Mouse (Mus musculus) kidney, adult 2 months (tissue): ENCODE measurements around the gene Gm13289. TPM values are rescaled to one million over a fixed set of nuclear protein-coding genes. Genes with fewer than 3 reads are reported as not detected.
"Not testable (repeated sequence)": the region's sequence is repeated elsewhere in the genome, so short reads cannot be mapped to it uniquely, and the experiment has no call there.

Experiments used
- DNase-seq: peaks from one replicate; pipeline ENCODE4 v3.0.0; 2021
- H3K27ac ChIP-seq: fragments of 200-500 bp; 2 replicates; pipeline ENCODE4 v1.5.1; 2012; ENCODE audit warnings: low read depth, low read length, control low read depth, inconsistent platforms; ENCODE audit not compliant: insufficient read depth
- H3K27me3 ChIP-seq: fragments of 200-500 bp; replicated peaks from 2 replicates; pipeline ENCODE4 v1.6.1; 2012; ENCODE audit warnings: mild to moderate bottlenecking, moderate library complexity, low read length, inconsistent platforms; ENCODE audit not compliant: control insufficient read depth, insufficient read depth
- H3K36me3 ChIP-seq: fragments of 200-500 bp; 2 replicates; pipeline ENCODE4 v1.6.1; 2012; ENCODE audit warnings: mild to moderate bottlenecking, moderate library complexity, low read length, inconsistent platforms; ENCODE audit not compliant: control insufficient read depth, insufficient read depth
- H3K4me1 ChIP-seq: fragments of 200-500 bp; 2 replicates; pipeline ENCODE4 v1.6.1; 2011; ENCODE audit warnings: low read length; ENCODE audit not compliant: control insufficient read depth, insufficient read depth
- H3K4me3 ChIP-seq: fragments of 200-500 bp; 2 replicates; pipeline ENCODE4 v1.5.1; 2011; ENCODE audit warnings: mild to moderate bottlenecking, low read depth, low read length, control low read depth; ENCODE audit not compliant: insufficient read depth
- CTCF ChIP-seq: fragments of 200-500 bp; conservative IDR thresholded peaks from 2 replicates; pipeline ENCODE4 v1.5.1; 2011; ENCODE audit warnings: low read depth, mild to moderate bottlenecking, control low read depth, low read length, moderate library complexity, mixed read lengths; ENCODE audit not compliant: insufficient read depth, insufficient read length
- POLR2A ChIP-seq: fragments of 200-500 bp; IDR thresholded peaks from one replicate; pipeline ENCODE4 v1.6.1; 2011; ENCODE audit warnings: low read depth, low read length, control low read depth
- WGBS: fragments of 180-500 bp; shearing (Covaris S2); methylation state at CpG from one replicate; pipeline ENCODE4 v1.1.7; 2018; 5-methylcytosine and 5-hydroxymethylcytosine counted together
- polyA plus RNA-seq: library from polyadenylated mRNA; depleted of rRNA; stranded (reverse); fragments of >200 nt; gene quantifications from 2 replicates; pipeline ENCODE4 v1.2.3, GENCODE M21; 2012; rRNA removed

Gm13289 gene
- not detected in 2 replicates for polyA plus RNA-seq

- no CpG with 5 or more reads among the region's 29 CpGs for WGBS
- not testable (repeated sequence) for H3K27me3 ChIP-seq, DNase-seq, H3K4me1 ChIP-seq, H3K36me3 ChIP-seq, H3K27ac ChIP-seq, H3K4me3 ChIP-seq
Observed at GRCm38 (mm10) chr4:88776622-88777021, at the start of gene Gm13289. Gm13289 (plus strand) TSS chr4:88776922.

DNA sequence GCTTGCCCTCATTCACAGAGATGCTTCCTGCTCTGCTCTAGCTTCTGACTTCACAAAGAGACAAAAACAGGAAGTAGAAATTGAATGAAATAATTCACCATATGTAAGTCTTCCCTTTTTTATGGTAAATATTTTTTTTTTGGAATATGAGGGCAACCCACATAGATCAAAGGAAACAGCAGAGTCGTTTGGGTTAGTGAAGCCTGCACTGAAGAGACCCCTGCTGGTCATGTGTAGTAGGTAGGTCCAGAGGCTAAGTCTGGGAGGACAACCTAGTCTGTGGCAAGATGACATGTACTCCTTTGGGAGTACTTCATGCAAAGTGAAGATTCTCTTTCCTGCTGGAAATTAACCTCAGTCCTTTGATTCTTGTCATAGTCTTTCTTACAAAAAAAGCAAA is 49.4 kb upstream of the Gm13289 start:
- DNase-seq = peak; percentile 68
- H3K4me1 ChIP-seq = 0 out of 2 replicates have a peak, but pooled peaks cover 3% of the 10 kb centered on the region
- no peak overlapping the region for H3K27ac ChIP-seq
- no peaks in the 10 kb centered on the region for H3K27me3 ChIP-seq
- TF ChIP-seq POLR2A (no peak), CTCF (peak; percentile 78)
- H3K36me3 ChIP-seq = no peaks in the 10 kb centered on the region
- 0% methylated on average over 1 of the region's 1 CpGs for WGBS
- H3K4me3 ChIP-seq = no peak overlapping the region

DNA sequence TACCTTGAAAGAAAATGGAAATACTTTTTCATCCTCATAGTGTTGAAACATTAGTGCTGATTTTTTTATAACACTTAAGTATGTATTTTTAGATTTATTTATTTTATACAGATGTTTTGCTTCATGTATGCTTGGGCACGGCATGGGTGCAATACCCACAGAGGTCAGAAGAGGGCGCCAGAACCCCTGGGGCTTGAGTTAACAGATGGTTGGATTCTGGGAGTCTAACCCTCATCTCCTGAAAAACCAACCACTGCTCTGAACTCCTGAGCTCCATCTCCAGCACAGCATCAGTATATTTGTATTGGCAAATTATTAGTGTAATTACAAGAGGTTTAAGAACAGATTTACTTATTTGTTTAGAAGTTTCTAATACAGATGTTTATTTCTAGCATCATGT is 38.2 kb upstream of the Gm13289 start:
- Histone ChIP-seq H3K4me1 (no peaks in the 10 kb centered on the region), H3K4me3 (no peak overlapping the region), H3K36me3 (no peaks in the 10 kb centered on the region), H3K27me3 (no peaks in the 10 kb centered on the region), H3K27ac (no peak overlapping the region)
- TF ChIP-seq CTCF (peak; percentile 90), POLR2A (no peak)
- DNase-seq = peak; percentile 74
- WGBS = 0% methylated on average over 2 of the region's 2 CpGs

DNA sequence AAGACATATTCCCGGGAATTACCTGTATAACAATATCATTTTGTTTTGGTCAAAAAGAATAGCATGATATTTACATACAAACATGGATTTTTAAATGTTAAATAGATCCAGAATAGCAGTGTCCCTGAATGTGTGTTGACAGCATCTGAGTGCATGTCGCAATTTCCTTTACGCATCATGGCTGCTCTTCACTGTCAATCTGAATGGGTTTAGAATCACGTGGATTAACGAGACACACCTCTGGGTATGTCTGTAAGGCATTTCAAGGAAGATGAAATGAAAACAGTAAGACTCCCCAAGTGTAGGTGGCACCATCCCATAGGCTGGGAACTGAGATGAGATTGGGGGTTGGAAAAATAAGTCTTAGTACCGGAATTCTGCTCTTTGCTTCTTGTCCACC is 37.7 kb upstream of the Gm13289 start:
- H3K27ac ChIP-seq = no peak overlapping the region
- H3K27me3 ChIP-seq = no peaks in the 10 kb centered on the region
- H3K4me3 ChIP-seq = no peak overlapping the region
- no peaks in the 10 kb centered on the region for H3K36me3 ChIP-seq
- no peak for DNase-seq
- WGBS = 90% methylated on average over 6 of the region's 6 CpGs
- H3K4me1 ChIP-seq = no peaks in the 10 kb centered on the region
- no peak for TF ChIP-seq CTCF
- TF ChIP-seq POLR2A = no peak

DNA sequence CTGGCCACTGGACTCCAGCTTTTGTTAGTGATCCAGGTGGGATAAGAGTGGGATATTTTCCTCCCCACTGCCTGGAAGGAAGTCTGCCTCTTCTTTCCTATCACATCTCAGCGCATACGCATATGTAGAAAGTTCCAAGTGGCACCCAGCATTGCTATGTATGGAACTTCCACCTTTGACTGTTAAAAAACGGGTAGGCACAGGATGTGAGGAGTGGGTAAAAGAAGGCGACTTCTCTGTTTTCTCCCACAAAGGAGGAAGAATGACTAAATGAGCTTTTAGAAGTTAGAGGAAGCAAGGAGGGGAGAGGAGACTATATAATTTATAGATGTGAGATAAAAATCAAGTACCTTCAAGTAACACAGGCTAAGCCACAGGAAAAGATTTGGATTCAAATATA is 35.3 kb upstream of the Gm13289 start:
- H3K27ac ChIP-seq = no peak overlapping the region
- no peaks in the 10 kb centered on the region for H3K36me3 ChIP-seq
- TF ChIP-seq POLR2A = no peak
- TF ChIP-seq CTCF = no peak
- no peak for DNase-seq
- H3K27me3 ChIP-seq = no peaks in the 10 kb centered on the region
- H3K4me1 ChIP-seq = no peaks in the 10 kb centered on the region
- H3K4me3 ChIP-seq = no peak overlapping the region
- WGBS = 87% methylated on average over 4 of the region's 4 CpGs

DNA sequence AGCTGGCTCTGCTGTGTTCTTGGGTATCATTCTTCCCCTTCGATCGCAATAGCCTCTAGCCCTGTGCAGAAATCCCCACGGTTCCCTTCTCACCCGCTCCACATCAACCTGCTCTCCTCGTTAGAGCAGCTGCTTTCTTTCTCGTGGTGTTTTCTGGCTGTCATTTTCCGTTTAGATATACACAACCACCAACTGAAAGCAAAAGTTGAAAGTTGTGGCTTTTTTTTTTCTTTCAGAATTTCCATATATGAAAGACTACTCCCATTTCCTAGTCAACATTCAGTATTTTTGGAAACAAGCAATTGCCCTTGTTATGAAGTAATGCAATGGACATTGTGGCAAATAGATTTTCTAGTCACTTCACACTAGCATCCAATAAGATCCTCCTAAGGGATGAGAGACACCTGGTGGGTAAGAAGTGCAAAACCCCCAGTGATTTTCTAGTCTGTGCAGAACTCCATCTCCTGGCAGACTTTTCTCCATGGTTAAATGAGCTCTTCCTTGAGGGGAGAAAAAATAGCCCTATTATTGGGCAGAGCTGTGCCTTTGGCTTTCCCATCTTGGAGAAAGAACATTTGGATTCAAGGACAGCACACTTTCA is 33.9 kb upstream of the Gm13289 start:
- TF ChIP-seq CTCF = no peak
- no peak for TF ChIP-seq POLR2A
- H3K4me1 ChIP-seq = no peaks in the 10 kb centered on the region
- H3K27ac ChIP-seq = no peak overlapping the region
- no peaks in the 10 kb centered on the region for H3K27me3 ChIP-seq
- no peak overlapping the region for H3K4me3 ChIP-seq
- no peak for DNase-seq
- 69% methylated on average over 7 of the region's 7 CpGs for WGBS
- no peaks in the 10 kb centered on the region for H3K36me3 ChIP-seq

GRCm38 (mm10) chr4:88744207-88744606 is 32.5 kb upstream of the Gm13289 start:
- 61% methylated on average over 3 of the region's 3 CpGs for WGBS
- Histone ChIP-seq H3K4me3 (no peak overlapping the region), H3K4me1 (no peaks in the 10 kb centered on the region), H3K27ac (no peak overlapping the region), H3K36me3 (no peaks in the 10 kb centered on the region), H3K27me3 (no peaks in the 10 kb centered on the region)
- no peak for DNase-seq
- no peak for TF ChIP-seq POLR2A
- peak; percentile 42 for TF ChIP-seq CTCF

DNA sequence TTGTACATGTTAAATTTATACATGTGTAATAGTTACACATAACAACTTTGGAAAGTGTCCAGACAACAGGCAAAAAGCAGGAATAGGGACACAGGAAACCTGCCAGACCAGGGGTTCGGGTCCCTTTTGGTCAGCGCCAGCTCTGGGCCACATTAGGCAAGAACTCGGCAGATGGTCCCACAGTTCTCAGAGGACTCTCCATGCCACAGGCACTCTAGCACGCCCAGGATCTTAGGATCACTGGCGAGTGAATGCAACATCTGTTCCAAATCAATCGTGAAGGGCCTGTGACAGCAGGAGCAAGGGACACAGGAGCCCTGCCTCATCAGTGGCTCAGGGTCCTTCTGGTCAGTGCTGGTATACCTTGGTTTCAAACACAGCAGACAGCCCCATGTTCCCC is 26.8 kb upstream of the Gm13289 start:
- no peak overlapping the region for H3K4me3 ChIP-seq
- no peak for DNase-seq
- no peaks in the 10 kb centered on the region for H3K27me3 ChIP-seq
- H3K27ac ChIP-seq = no peak overlapping the region
- no peaks in the 10 kb centered on the region for H3K36me3 ChIP-seq
- no peak for TF ChIP-seq CTCF
- no peak for TF ChIP-seq POLR2A
- no peaks in the 10 kb centered on the region for H3K4me1 ChIP-seq
- WGBS = 67% methylated on average over 6 of the region's 6 CpGs

GRCm38 (mm10) chr4:88754818-88755340 is 21.8 kb upstream of the Gm13289 start, which contains the start of gene Gm13271:
Gm13271 (plus strand) TSS chr4:88754868.
- H3K36me3 ChIP-seq, H3K27me3 ChIP-seq, H3K4me1 ChIP-seq, H3K27ac ChIP-seq, H3K4me3 ChIP-seq: not testable (repeated sequence)
- DNase-seq = peak; percentile 55
- WGBS = 87% methylated on average over 15 of the region's 15 CpGs

DNA sequence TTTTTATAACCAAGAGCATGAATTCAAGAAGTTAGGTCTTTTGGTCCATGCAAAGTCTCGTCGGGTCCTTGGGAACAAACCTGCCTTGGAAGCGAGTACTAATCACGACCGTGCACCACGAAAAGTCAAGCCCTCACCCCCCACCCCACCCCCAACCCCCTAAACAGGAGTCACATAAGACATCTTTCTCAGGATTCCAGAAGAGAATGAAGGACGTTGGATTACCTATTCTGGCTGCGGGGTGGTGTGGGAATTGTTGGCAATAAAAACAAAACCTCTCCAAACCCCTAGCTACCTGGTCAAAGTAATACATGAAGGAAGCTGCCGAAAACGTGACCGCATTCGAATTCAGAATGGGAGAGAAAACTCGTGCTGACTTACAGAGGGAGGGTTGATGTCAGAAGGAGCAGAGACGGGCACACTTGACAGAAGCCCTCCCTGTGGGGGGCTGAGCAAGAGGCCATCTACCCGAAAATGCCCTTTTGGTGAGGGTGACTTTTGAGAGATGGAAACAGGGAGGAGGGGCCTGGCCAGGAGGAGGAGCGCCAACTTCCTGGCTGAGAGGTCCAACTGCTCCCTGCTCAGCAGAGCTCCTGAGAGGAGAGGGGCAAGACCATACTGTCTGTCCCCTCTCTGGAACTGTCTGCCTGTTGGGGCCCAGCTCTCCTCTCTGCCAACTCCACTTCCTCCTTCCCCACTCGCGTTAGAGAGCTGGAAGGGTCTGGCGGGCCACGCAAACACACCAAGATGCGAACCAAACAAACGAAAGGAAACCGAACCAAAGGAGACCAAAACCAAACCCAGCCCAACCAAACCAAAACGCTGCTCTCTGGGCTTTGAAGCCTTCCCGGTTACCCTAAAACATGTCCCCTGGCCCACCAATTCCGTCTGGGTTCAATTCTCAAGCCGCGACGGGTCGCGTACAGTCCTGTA is 19.9 kb upstream of the Gm13289 start:
- not testable (repeated sequence) for DNase-seq, H3K4me1 ChIP-seq
- WGBS = 8% methylated on average over 28 of the region's 31 CpGs

More for the DNA sequence above, 19.9 kb upstream of the Gm13289 start:
- not testable (repeated sequence) for H3K27me3 ChIP-seq, H3K36me3 ChIP-seq
- Histone ChIP-seq H3K27ac (peak overlapping the region; percentile 96), H3K4me3 (peak overlapping the region; percentile 97)
